Mouse (Mus musculus): ENCODE results near the gene Fam178b.

The Fam178b gene

DNA sequence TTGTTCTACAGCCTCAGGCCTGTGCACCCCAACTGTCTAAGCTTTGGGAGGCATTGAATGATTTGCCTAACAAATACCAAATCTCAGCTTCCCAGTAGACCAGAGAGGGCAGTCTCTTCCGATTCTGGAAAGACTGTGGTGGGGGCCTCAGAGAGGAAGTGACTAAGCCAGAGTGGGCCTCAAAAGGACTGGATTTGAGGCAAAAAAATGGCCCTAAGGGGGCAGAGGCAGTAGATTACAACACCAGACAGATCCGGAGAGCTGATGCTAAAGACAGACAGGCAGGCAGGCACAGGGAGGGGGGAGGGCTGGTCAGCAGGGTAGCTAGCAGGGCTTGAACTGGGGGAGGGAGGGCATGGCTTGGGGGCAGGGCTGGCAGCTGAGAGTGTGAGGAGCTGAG, 116.6 kb downstream of the Fam178b start:
- no peak for DNase-seq (ENCODE audit: low spot score in 2 of 2)

DNA sequence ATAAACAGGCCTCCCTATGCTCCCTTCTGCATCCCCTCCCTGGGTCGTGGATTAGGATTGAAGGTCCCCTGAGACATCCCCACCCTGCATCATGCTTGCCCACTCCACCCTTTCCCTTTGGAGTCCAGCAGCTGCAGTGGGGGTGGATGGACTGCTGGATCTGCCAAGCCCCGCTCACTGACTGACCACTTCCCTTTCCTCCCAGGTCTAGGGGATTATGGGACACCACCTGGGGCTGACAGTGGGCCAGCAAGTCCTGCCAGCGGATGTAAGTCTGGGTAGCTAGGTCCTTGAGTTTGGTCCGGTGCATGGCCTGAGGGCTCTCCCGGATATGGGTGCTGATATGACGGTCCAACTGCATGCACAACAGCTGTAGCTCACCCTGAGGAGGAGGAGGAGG, 118.9 kb downstream of the Fam178b start:
- no peak for DNase-seq (ENCODE audit: low spot score in 2 of 2)

DNA sequence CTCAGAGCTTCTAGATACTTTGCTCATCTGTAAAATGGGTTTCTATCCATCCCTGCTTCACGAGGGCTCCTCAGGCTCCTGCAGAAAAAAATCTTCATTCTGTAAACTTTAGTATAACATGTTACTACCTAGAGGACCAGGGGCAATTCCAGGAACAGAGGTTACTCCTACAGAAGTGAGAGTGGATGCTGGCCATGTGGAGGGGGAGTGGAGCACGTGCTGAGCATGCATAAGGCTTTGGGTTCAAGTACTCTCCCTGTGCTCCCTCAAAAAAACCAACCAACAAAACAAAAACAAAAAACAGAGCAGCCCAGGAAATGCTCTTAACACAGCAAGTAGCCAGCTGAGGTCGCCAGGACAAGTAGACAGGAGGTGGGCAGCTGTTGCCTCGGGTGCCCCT, 119.4 kb downstream of the Fam178b start:
- no peak for DNase-seq (ENCODE audit: low spot score in 2 of 2)

- no peak for DNase-seq (ENCODE audit: low spot score in 2 of 2)
Observed at GRCm38 (mm10) chr1:36563197-36563596, 119.8 kb downstream of the Fam178b start.

GRCm38 (mm10) chr1:36562388-36562787, 120.6 kb downstream of the Fam178b start:
- DNase-seq (ENCODE audit: low spot score in 2 of 2) = no peak

- no peak for DNase-seq (ENCODE audit: low spot score in 2 of 2)
Observed at GRCm38 (mm10) chr1:36560903-36561302, 122.1 kb downstream of the Fam178b start.

DNA sequence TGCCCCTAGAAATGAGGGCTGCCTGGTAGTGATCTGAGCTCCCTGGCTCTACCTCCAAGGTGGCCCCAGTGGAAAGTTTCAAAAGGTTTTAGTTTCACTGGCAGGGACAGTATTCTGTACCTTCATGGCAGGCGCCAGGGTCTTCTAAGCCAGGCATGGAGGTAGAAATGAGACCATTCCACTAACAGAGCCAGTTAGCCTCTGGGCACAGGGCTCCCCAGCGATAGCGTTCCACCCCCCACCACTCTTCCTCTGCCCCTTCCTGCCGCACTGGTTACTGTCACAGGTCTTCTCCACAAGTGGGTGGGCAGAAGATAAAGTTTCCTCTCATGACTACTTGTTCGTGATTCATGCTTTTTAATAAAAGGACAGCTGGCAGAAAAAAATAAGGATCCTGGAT, 123.1 kb downstream of the Fam178b start:
- no peak for DNase-seq (ENCODE audit: low spot score in 2 of 2)

DNA sequence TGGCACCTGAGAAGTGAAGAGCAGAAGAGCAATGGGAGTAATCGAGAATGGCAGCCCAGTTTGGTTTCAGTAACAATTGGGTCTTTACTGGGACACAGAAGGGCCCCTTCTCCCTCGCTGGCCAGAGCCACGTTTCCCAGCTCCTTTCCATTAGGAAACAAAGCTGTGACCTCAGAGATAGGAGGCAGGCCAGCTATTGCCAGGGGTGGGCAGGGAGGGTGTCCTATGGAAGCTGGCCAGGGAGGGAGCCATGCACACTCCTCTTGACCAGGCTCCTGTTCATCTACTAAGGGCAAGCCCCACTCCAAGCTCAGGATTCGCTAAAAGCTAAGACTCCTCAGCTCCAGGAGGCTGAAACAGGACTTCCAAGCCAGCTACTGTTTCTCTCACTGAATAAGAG, 123.7 kb downstream of the Fam178b start:
- DNase-seq (ENCODE audit: low spot score in 2 of 2) = no peak

GRCm38 (mm10) chr1:36558031-36558993, 124.7 kb downstream of the Fam178b start, which contains the start of gene Sema4c:
Gene Sema4c (minus strand): TSS chr1:36558349.
- peak; percentile 76 to 78 for DNase-seq (ENCODE audit: low spot score in 2 of 2)

GRCm38 (mm10) chr1:36557457-36558011, 125.4 kb downstream of the Fam178b start:
- peak; percentile 82 to 85 for DNase-seq (ENCODE audit: low spot score in 2 of 2)

GRCm38 (mm10) chr1:36556553-36557456, 126.2 kb downstream of the Fam178b start:
- DNase-seq (ENCODE audit: low spot score in 2 of 2) = peak; percentile 86 to 88

GRCm38 (mm10) chr1:36555798-36556395, 127.1 kb downstream of the Fam178b start:
- DNase-seq (ENCODE audit: low spot score in 2 of 2) = no peak

DNA sequence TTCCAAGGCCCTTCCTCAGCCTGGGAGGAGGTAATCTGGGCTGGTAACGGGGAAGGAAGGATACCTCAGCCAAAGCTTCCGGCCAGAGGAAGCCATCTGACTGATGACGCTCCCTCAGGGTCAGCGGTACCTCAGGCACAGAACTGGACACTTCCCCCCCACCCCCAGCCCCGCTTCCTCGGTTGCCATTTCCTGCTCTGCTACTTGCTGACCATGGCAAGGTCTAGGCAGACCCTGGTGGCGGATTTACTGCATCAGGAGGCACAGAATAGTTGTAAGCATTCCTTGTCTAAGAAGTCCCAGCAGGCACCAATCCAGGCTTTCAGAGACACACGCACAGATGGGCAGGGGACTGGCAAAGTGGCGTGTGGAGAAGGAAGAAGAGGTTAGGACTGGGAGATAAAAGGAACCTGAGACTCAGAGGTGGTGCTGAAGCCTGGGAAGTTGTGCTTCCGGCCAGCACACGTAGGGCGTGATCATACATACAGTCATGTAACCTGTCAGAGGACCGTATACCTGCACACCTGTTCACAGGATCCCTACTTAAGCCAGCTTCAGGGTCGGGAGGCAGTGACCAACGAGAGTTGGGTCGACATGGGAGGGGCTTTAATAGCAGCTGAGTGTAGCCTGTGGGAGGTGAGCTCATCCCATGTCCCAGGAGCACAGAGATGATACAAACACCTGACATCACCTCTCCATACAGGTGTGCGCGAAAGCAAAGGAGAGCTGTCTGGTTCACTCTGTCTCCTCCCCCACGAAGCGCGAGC, 128.2 kb downstream of the Fam178b start:
- DNase-seq (ENCODE audit: low spot score in 2 of 2) = no peak

- DNase-seq (ENCODE audit: low spot score in 2 of 2) = no peak
Observed at GRCm38 (mm10) chr1:36552506-36552905, 130.5 kb downstream of the Fam178b start.

DNA sequence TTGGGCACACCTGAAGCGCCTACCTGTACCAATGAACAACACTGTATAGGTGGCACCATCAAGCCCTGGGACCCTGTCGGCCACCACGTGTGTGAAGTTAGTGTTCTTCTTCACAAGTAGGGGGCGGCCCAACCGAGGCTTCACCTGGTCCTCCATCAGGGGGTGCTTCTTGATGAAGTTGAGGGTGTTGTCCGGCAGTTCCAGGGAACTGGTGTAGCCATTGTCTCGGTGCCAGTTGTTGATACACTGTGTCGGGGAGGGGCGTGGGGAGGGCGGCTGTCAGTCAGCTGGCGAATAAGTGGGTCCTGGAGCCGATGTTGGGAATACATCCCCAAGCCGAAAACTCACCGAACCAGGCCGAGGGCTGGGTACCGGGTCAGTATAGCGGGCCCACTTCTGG, 131.1 kb downstream of the Fam178b start:
- DNase-seq (ENCODE audit: low spot score in 2 of 2) = no peak

GRCm38 (mm10) chr1:36550075-36550863, 132.7 kb downstream of the Fam178b start:
- DNase-seq (ENCODE audit: low spot score in 2 of 2) = no peak

GRCm38 (mm10) chr1:36549491-36549890, 133.5 kb downstream of the Fam178b start:
- DNase-seq (ENCODE audit: low spot score in 2 of 2) = no peak

- DNase-seq (ENCODE audit: low spot score in 2 of 2) = no peak
Observed at GRCm38 (mm10) chr1:36548771-36549170, 134.2 kb downstream of the Fam178b start.

GRCm38 (mm10) chr1:36547981-36548598, 134.9 kb downstream of the Fam178b start:
- DNase-seq (ENCODE audit: low spot score in 2 of 2) = peak in 1 of 2 experiments; percentile 52

Data from urinary bladder, postnatal 36 days (tissue).